Mouse (Mus musculus) right cerebral cortex, adult 2 months (tissue): ENCODE measurements at regions not wholly inside any gene's neighbourhood (a gene's known extent, or its start where the extent isn't known, plus 50 kb on each side); places are given as distances from the start of the nearest gene placed in this dataset.

Experiments used
- DNase-seq, 2 experiments: peaks; one replicate each; pipeline ENCODE4 v3.0.0; 2021 to 2022; ENCODE audit warnings: low spot score in 2 of 2

- no peak for DNase-seq
Observed at GRCm38 (mm10) chr17:83964454-83965211, 116.9 kb upstream of the Haao start.

- no peak for DNase-seq
Observed at GRCm38 (mm10) chr17:83963561-83963960, 115.8 kb upstream of the Haao start.

GRCm38 (mm10) chr17:83962841-83963240 is 115.1 kb upstream of the Haao start:
- DNase-seq, result no peak

GRCm38 (mm10) chr17:83962126-83962525 is 114.4 kb upstream of the Haao start:
- DNase-seq, result no peak

GRCm38 (mm10) chr17:83960821-83961220 is 113.1 kb upstream of the Haao start:
- DNase-seq, result no peak

GRCm38 (mm10) chr17:83960158-83960557 is 112.4 kb upstream of the Haao start:
- no peak for DNase-seq

- no peak for DNase-seq
Observed at GRCm38 (mm10) chr17:83959159-83959848, 111.5 kb upstream of the Haao start.

- no peak for DNase-seq
Observed at GRCm38 (mm10) chr17:83958706-83959105, 110.9 kb upstream of the Haao start.

GRCm38 (mm10) chr17:83957661-83958540 is 110.1 kb upstream of the Haao start:
- no peak for DNase-seq

GRCm38 (mm10) chr17:83956821-83957565 is 109.2 kb upstream of the Haao start:
- no peak for DNase-seq

- DNase-seq, result no peak
Observed at GRCm38 (mm10) chr17:83955978-83956377, 108.2 kb upstream of the Haao start.

GRCm38 (mm10) chr17:83955058-83955697 is 107.4 kb upstream of the Haao start:
- DNase-seq, result no peak

- peak; percentile 57 to 80 for DNase-seq
Observed at GRCm38 (mm10) chr17:83954291-83955057, 106.7 kb upstream of the Haao start.

GRCm38 (mm10) chr17:83953656-83954055 is 105.9 kb upstream of the Haao start:
- no peak for DNase-seq

- no peak for DNase-seq
Observed at GRCm38 (mm10) chr17:83946718-83947117, 99.0 kb upstream of the Haao start.

- DNase-seq, result no peak
Observed at GRCm38 (mm10) chr17:83939344-83939743, 91.6 kb upstream of the Haao start.

GRCm38 (mm10) chr17:83938671-83939244 is 91.0 kb upstream of the Haao start:
- peak; percentile 49 to 59 for DNase-seq

GRCm38 (mm10) chr17:83937576-83937975 is 89.8 kb upstream of the Haao start:
- DNase-seq, result peak in 1 of 2 experiments; percentile 57

GRCm38 (mm10) chr17:83936677-83937076 is 88.9 kb upstream of the Haao start:
- no peak for DNase-seq

- no peak for DNase-seq
Observed at GRCm38 (mm10) chr17:83935969-83936368, 88.2 kb upstream of the Haao start.
